Mouse (Mus musculus): Measurements from ENCODE around the gene 1700001K19Rik. TPM values are rescaled to one million over a fixed set of nuclear protein-coding genes. Genes with fewer than 3 reads are reported as not detected.

The 1700001K19Rik gene
- total RNA-seq, 2 experiments from 2014 or later = not detected

DNA sequence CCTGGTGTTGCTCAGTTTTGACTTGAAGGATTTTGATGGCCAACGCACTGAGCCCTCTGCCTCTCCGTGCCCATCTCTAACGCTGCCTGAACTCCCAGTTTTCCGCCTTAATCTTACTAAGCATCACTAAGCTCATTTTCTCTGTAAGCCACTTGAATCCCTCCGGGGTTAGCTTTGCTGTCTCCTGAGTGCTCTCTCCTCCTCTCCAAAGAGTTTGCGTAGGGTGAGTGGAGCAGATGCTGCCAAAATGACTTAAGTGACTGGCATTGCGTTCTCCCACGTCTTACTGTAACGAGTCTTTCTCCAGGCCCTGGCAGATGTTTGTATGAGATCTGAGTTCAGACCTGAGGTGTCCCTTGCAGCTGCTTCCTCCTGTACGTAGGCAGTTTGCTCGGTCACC, 52.4 kb downstream of the 1700001K19Rik start:
- intact Hi-C loops (cut with DNase I) = loop anchor here (5.0 kb wide), 1 partner anchor 37 kb away; no protein-coding TSS in a partner anchor
- DNase-seq (ENCODE audit: low spot score in 2 of 2) = no peak

Small RNA genes lying within 50 kb of the gene (microRNA-seq; reads per million reads assigned to microRNA genes)
- not detected for gene Gm27299

Other genes starting within 250 kb of the 1700001K19Rik start
- 100 to 1,000 TPM; 270 to 283 TPM for gene Ppp2r5c, start 235.5 kb downstream of the 1700001K19Rik start, total RNA-seq (2021)
- 100 to 1,000 TPM; 323 to 329 TPM for gene Dync1h1, start 81.2 kb downstream of the 1700001K19Rik start, total RNA-seq (2021)
- gene Hsp90aa1, start 20.1 kb upstream of the 1700001K19Rik start, total RNA-seq (2021) = 1,000 to 10,000 TPM; 1,001 to 1,007 TPM
- gene Wdr20, start 55.3 kb upstream of the 1700001K19Rik start, total RNA-seq (2021) = 10 to 100 TPM; 45.9 to 46.6 TPM
- gene Mok, start 158.3 kb upstream of the 1700001K19Rik start, total RNA-seq (2021) = 10 to 100 TPM; 10.9 to 12.1 TPM
- 10 to 100 TPM; 10.7 to 13.1 TPM for gene Zfp839, start 167.6 kb upstream of the 1700001K19Rik start, total RNA-seq (2021)
- 100 to 1,000 TPM; 100 to 103 TPM for gene Cinp, start 206.5 kb upstream of the 1700001K19Rik start, total RNA-seq (2021)
- 10 to 100 TPM; 51.4 TPM for gene Tecpr2, start 206.6 kb upstream of the 1700001K19Rik start, total RNA-seq (2021)